ENCODE assay signal across 8 mouse cellular contexts in genomic region chr1:74759773-74760172, GRCm38 (mm10). TPM values are rescaled to one million over a fixed set of nuclear protein-coding genes. Genes with fewer than 3 reads are reported as not detected.
A peak's percentile ranks its signal among the peaks of the same experiment; 100 is the strongest.
DNase-seq lines count a peak whose midpoint lies in the region; ATAC-seq and TF ChIP-seq lines count a peak whose summit lies in the region.

No protein-coding gene starts in this region.

- no peaks in the 10 kb centered on the region for H3K4me1 ChIP-seq in forebrain, postnatal 0 days (ENCODE audit: insufficient read depth)
- H3K4me1 ChIP-seq in forebrain, embryonic 13.5 days: no peaks in the 10 kb centered on the region
- no peaks in the 10 kb centered on the region for H3K4me1 ChIP-seq in thymus, adult 2 months (replicated peaks; ENCODE audit: control insufficient read depth, insufficient read depth, low read length)

- no peaks in the 10 kb centered on the region for H3K9me3 ChIP-seq in forebrain, postnatal 0 days (ENCODE audit: low read length)
- no peaks in the 10 kb centered on the region for H3K9me3 ChIP-seq in forebrain, embryonic 13.5 days (replicated peaks)

- no peak for ATAC-seq in forebrain, postnatal 0 days
- no peak for ATAC-seq in forebrain, embryonic 13.5 days

- no peaks in the 10 kb centered on the region for H3K36me3 ChIP-seq in forebrain, postnatal 0 days (ENCODE audit: insufficient read depth)
- no peaks in the 10 kb centered on the region for H3K36me3 ChIP-seq in forebrain, embryonic 13.5 days (ENCODE audit: poor library complexity, severe bottlenecking)
- no peaks in the 10 kb centered on the region for H3K36me3 ChIP-seq in thymus, adult 2 months (ENCODE audit: control insufficient read depth, insufficient read depth, low read length)

- no peak overlapping the region for H3K27ac ChIP-seq in forebrain, postnatal 0 days (ENCODE audit: low read depth, low read length)
- no peak overlapping the region for H3K27ac ChIP-seq in forebrain, embryonic 13.5 days
- no peak overlapping the region for H3K27ac ChIP-seq in thymus, adult 2 months (ENCODE audit: control insufficient read depth, insufficient read depth, low read length)

- DNase-seq in forebrain, postnatal 0 days: peak; percentile 52
- peak; percentile 60 to 65 for DNase-seq in right cerebral cortex, postnatal 10 days (ENCODE audit: low spot score in 2 of 2)
- no peak for DNase-seq in right cerebral cortex, postnatal 4 days
- peak; percentile 14 for DNase-seq in fibroblast of lung, adult 2 months (ENCODE audit: low read depth)
- DNase-seq in layer of hippocampus, adult 9-11 months: peak; percentile 33
- DNase-seq in testis, postnatal 14 days (ENCODE audit: low spot score): peak; percentile 60
- no peak for DNase-seq in thymus, adult 2 months

- TF ChIP-seq POLR2A in thymus, adult 2 months (IDR thresholded peaks at IDR 0.05; ENCODE audit: control insufficient read depth, extremely low read depth, insufficient read depth, low read length, poor library complexity): no peak

- no peak overlapping the region for H3K4me3 ChIP-seq in forebrain, postnatal 0 days (ENCODE audit: low read depth, low read length)
- no peak overlapping the region for H3K4me3 ChIP-seq in forebrain, embryonic 13.5 days
- H3K4me3 ChIP-seq in thymus, adult 2 months (ENCODE audit: control insufficient read depth, insufficient read depth, low read length): no peak overlapping the region

- no peaks in the 10 kb centered on the region; the same call in 1 of the 2 replicates for H3K27me3 ChIP-seq in forebrain, postnatal 0 days (ENCODE audit: insufficient read depth, low read length)
- peaks cover 25% of the 10 kb centered on the region for H3K27me3 ChIP-seq in forebrain, embryonic 13.5 days
- no peaks in the 10 kb centered on the region for H3K27me3 ChIP-seq in thymus, adult 2 months (ENCODE audit: control insufficient read depth, insufficient read depth, low read length)

- TF ChIP-seq CTCF in forebrain, postnatal 0 days (IDR thresholded peaks at IDR 0.05; ENCODE audit: low read depth): peak; percentile 67
- no peak for TF ChIP-seq CTCF in thymus, adult 2 months (IDR thresholded peaks at IDR 0.05; ENCODE audit: borderline replicate concordance, control insufficient read depth, extremely low read depth, insufficient read depth, low read length, poor library complexity)

- no peak overlapping the region for H3K4me2 ChIP-seq in forebrain, postnatal 0 days (ENCODE audit: low read depth)
- H3K4me2 ChIP-seq in forebrain, embryonic 13.5 days: no peak overlapping the region

- H3K9ac ChIP-seq in forebrain, postnatal 0 days: no peak overlapping the region
- no peak overlapping the region for H3K9ac ChIP-seq in forebrain, embryonic 13.5 days

- 31% methylated on average over 4 of the region's 4 CpGs for WGBS in forebrain, postnatal 0 days
- WGBS in forebrain, embryonic 13.5 days: 32% methylated on average over 4 of the region's 4 CpGs
- WGBS in thymus, adult 2 months: 41% methylated on average over 4 of the region's 4 CpGs

RNA-seq across cellular contexts. Expression of gene Prkag3, which starts 10.8 kb away (rescaled TPM):
- total RNA-seq in forebrain, postnatal 0 days (2014; rRNA removed): 0.23 TPM in 1 of 2 replicates, not detected in the other
- not detected in 2 replicates for polyA plus RNA-seq in forebrain, postnatal 0 days (2015; fragmentation: Nextera tagmentation; extraction: Ambion mirVana)
- not detected in 2 replicates for polyA plus RNA-seq in forebrain, embryonic 13.5 days (2015; fragmentation: Nextera tagmentation; extraction: Ambion mirVana)
- polyA plus RNA-seq in thymus, adult 2 months (2012; rRNA removed): 0.10 and 0.38 TPM in 2 replicates

RNA-seq across cellular contexts. Expression of gene Wnt6, which starts 11.9 kb away (rescaled TPM):
- 6.1 and 7.2 TPM in 2 replicates for total RNA-seq in forebrain, postnatal 0 days (2014; rRNA removed)
- polyA plus RNA-seq in forebrain, postnatal 0 days (2015; fragmentation: Nextera tagmentation; extraction: Ambion mirVana): 3.8 and 4.6 TPM in 2 replicates
- 0.73 and 0.92 TPM in 2 replicates for polyA plus RNA-seq in forebrain, embryonic 13.5 days (2015; fragmentation: Nextera tagmentation; extraction: Ambion mirVana)
- polyA plus RNA-seq in thymus, adult 2 months (2012; rRNA removed): 1.8 and 1.9 TPM in 2 replicates

RNA-seq across cellular contexts. Expression of gene Wnt10a, which starts 31.5 kb away (rescaled TPM):
- total RNA-seq in forebrain, postnatal 0 days (2014; rRNA removed): 0.15 and 0.19 TPM in 2 replicates
- polyA plus RNA-seq in forebrain, postnatal 0 days (2015; fragmentation: Nextera tagmentation; extraction: Ambion mirVana): 0.21 and 0.23 TPM in 2 replicates
- 0.29 and 0.63 TPM in 2 replicates for polyA plus RNA-seq in forebrain, embryonic 13.5 days (2015; fragmentation: Nextera tagmentation; extraction: Ambion mirVana)
- polyA plus RNA-seq in thymus, adult 2 months (2012; rRNA removed): 5.0 and 5.3 TPM in 2 replicates

RNA-seq across cellular contexts. Expression of gene Cyp27a1, which starts 46.4 kb away (rescaled TPM):
- total RNA-seq in forebrain, postnatal 0 days (2014; rRNA removed): 1.3 and 1.6 TPM in 2 replicates
- polyA plus RNA-seq in forebrain, postnatal 0 days (2015; fragmentation: Nextera tagmentation; extraction: Ambion mirVana): 1.5 and 1.6 TPM in 2 replicates
- 0.81 and 1.4 TPM in 2 replicates for polyA plus RNA-seq in forebrain, embryonic 13.5 days (2015; fragmentation: Nextera tagmentation; extraction: Ambion mirVana)
- polyA plus RNA-seq in thymus, adult 2 months (2012; rRNA removed): 9.5 and 10.7 TPM in 2 replicates

Comparison
In these comparisons a context has a peak if more than half of its experiments do, and no peak if none do; other contexts are left out.
1. DNase-seq: peak in forebrain, postnatal 0 days (single experiment), right cerebral cortex, postnatal 10 days (2 of 2), fibroblast of lung, adult 2 months (single experiment), layer of hippocampus, adult 9-11 months (single experiment) and testis, postnatal 14 days (single experiment); none in right cerebral cortex, postnatal 4 days (single experiment) and thymus, adult 2 months (single experiment).